Mouse (Mus musculus) NIH3T3 (cell line): ENCODE results near the gene Dusp10.
A peak's percentile ranks its signal among the peaks of the same experiment; 100 is the strongest.

Source experiments
- DNase-seq: peaks from one replicate; pipeline ENCODE4 v3.0.0-alpha.2; 2012; ENCODE audit warnings: low read depth

The Dusp10 gene

GRCm38 (mm10) chr1:184030070-184030802 lies 17.1 kb downstream of the Dusp10 start:
- DNase-seq: no peak

DNA sequence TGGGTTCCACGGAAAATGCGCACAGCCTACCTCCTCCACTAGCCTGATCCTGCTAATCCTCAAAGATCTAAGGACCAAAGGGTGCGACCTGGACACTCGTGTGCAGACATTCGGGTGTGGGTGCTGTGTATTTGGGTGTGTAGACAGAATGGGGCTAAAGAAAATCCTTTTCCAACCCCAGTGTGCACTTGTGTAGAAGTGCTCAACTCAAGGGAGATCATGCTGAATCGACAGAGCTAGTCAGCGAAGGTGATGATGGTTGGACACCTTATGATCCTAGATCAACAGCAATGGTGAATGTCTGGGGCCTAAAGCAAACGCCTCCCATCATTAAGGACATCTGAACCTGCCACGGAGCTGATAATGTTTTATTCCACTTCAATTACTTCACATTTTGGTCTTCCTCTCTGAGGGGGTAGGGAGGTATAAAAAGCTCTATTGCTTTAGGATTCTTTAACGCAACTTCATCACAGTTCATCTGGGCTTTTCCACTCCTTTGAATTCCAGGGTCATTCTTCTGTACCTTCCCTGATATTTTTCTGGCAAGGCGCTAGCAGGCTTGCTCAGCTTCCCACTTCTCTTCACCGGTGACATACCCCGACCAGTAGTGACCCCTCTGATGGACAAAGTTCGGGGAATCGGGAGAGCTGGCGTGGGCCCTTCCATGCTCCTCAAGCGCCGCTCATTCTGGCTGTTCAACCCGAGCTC lies 19.7 kb downstream of the Dusp10 start:
- DNase-seq: no peak

DNA sequence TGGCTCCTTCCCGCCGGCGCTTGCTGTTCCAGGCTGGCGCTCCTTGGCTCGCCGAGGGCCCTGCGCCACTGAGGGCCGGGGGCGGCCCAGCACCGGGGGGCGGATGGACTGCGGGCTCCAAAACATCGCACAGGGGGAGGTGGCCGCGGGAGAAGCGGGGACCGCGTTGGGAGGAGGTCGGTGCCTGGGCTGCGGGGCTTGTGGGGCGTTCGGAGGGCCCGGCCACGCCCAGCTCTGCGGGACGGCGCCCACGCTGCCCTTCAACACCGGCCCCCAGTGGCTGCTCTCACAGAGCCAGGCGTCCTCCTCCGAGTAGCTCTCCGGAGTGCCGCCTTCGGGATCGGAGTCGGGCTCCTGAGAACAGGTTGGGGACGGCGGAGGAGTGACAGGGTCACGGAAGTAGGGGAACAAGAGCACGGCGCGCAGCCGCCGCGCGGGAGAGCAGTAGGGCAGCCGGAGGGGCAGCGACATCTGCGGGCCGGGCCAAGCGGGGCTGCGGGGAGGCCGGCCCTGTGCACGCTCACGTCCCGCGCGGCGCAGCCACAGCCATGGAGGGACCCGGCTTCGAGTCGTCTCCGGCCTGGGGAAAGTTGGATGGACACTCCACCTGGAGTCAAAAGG lies 20.4 kb downstream of the Dusp10 start:
- DNase-seq: no peak

GRCm38 (mm10) chr1:184034011-184034557 lies 21.0 kb downstream of the Dusp10 start, which contains the start of gene 1700056E22Rik:
Gene 1700056E22Rik, minus strand, starts transcription at chr1:184034301.
- DNase-seq: peak; percentile 100

- peak; percentile 65 for DNase-seq
Measured at GRCm38 (mm10) chr1:184034741-184035181, 21.7 kb downstream of the Dusp10 start.

GRCm38 (mm10) chr1:184035346-184035903 lies 22.3 kb downstream of the Dusp10 start:
- DNase-seq: no peak

DNA sequence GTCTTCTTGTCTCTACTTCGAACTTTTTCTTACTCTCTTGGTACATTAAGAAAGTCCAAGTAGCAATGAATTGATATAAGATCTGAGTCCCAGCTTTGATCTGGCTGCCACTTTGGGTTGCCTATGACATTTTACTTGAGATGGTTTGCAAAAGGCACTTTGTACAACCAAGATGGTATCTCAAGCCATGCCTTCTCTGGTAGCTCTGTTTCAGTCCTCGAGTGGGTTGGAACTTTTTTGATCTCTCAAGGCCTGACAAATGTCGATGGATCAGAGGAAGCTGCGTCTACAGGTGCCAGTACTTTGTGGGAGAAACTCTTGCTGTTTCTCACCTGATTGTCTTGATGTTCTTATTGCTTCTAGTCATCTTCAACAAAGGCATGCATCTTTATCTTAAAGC lies 24.7 kb downstream of the Dusp10 start:
- DNase-seq: no peak

GRCm38 (mm10) chr1:184039301-184039700 lies 26.2 kb downstream of the Dusp10 start:
- no peak for DNase-seq

GRCm38 (mm10) chr1:184040181-184040580 lies 27.1 kb downstream of the Dusp10 start:
- no peak for DNase-seq

DNA sequence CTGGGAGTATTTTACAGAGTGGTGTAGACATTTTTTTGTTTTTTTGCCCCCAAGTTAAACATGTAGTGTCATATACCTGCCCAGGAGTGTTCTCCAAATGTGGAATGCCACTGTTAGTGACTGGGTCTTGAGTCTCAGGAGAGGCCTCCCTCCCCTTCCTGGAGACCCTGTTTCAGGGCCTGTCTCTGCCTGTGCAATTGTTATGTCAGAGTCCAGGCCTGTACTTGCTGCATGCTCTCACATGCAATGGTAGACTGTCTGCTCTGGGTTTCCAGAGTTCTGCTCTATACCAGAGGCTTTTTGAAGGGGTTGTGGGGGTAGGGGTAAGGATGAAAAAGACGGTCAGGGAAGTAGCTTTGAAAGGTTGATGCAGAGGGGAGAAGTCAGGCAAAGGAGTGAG lies 27.8 kb downstream of the Dusp10 start:
- DNase-seq: no peak

GRCm38 (mm10) chr1:184041778-184042573 lies 28.9 kb downstream of the Dusp10 start:
- peak; percentile 78 for DNase-seq

DNA sequence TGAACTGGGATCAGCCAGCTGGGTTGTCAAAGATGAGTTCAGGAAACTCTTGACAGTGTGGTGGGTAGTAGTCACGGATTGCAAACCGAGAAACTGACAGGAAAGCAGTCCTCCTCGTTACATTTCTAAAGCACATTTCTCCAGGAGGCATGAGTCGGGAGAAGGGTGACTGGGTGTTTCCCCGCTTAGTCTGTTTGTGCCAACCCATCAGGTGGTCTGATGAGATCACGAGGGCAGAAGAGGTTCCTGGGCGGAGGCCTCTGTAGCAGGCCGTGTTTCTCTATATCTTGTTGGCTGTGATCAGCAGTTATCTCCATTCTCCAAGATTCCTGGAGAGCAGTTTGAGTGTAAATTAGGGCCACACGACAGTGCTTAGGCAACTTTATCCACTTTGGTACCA lies 29.6 kb downstream of the Dusp10 start:
- peak; percentile 47 for DNase-seq

GRCm38 (mm10) chr1:184043391-184043790 lies 30.3 kb downstream of the Dusp10 start:
- DNase-seq: no peak

- DNase-seq: peak; percentile 43
Measured at GRCm38 (mm10) chr1:184046070-184046677, 33.1 kb downstream of the Dusp10 start.

- no peak for DNase-seq
Measured at GRCm38 (mm10) chr1:184047818-184048217, 34.7 kb downstream of the Dusp10 start.

DNA sequence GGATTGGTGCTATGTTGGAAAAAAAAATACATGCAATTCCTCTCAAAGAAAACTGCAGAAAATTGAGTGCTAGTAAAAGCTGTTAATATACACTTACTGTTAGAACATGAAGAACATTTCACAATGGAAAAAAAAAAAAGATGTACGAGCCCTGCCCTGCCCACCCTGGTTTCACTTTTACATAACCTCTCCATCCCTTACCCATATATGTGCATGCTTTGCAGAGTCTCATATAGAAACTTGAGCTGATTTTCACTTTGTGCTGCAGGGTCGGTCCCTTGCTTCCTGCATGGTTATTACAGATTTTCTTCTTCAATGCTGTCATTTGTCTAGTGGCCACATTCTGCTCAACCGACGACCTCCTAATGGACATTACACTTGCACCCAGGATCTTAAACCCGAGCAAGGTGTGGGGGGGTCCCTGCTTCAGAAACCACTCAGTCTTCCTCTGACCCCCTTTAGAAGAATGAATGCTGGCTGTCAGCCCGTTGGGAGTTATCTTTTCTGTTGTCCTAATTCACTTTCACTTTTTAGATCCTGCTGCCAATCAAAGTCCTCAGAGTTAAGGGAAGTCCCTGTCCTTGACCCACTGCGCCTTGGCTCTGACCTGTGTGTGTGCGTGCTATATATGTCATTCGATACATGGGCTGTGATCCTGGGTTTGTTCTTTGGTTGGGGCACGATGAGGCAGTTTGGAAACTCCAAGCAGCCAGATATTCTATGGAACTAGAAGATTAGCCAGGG lies 35.7 kb downstream of the Dusp10 start:
- DNase-seq: peak; percentile 53

- DNase-seq: peak; percentile 61
Measured at GRCm38 (mm10) chr1:184051286-184051685, 38.2 kb downstream of the Dusp10 start.

GRCm38 (mm10) chr1:184051824-184052223 lies 38.7 kb downstream of the Dusp10 start:
- peak; percentile 81 for DNase-seq

- no peak for DNase-seq
Measured at GRCm38 (mm10) chr1:184052331-184052730, 39.2 kb downstream of the Dusp10 start.

GRCm38 (mm10) chr1:184053141-184053540 lies 40.0 kb downstream of the Dusp10 start:
- DNase-seq: no peak
